Mouse (Mus musculus): ENCODE measurements around the gene 1110051M20Rik. TPM values are rescaled to one million over a fixed set of nuclear protein-coding genes. Genes with fewer than 3 reads are reported as not detected.

The 1110051M20Rik gene
- polyA plus RNA-seq, 1 experiment: 45.5 TPM

GRCm38 (mm10) chr2:91442241-91442640 lies 2.3 kb downstream of the 1110051M20Rik start:
- H3K27me3 ChIP-seq (ENCODE audit: control insufficient read depth, insufficient read depth, insufficient read length): no peaks in the 10 kb centered on the region
- no peak overlapping the region for H3ac ChIP-seq (ENCODE audit: control insufficient read depth, insufficient read length)

DNA sequence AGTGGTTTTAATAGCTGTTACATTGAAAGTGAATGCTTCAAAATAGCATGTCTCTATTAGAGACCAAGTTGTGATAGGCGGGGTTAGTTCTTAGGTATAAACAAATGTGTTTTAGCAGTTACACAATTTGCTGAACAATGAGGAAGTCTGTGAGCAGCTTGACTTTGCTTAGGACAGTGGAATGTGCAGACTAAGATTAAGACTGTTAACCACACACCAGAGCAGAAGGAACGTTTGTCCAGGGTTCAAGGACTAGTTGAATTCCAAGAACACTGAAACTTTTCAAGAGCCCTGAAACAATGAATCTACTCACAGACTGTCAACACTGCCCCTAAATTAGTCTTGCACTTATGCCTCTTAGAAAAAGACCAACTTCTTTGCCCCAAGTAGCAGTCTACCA lies 2.8 kb downstream of the 1110051M20Rik start:
- Histone ChIP-seq H3K4me2 (ENCODE audit: low read depth) (no peak overlapping the region), H3ac (ENCODE audit: control insufficient read depth, insufficient read length) (no peak overlapping the region), H3K36me3 (ENCODE audit: control insufficient read depth, insufficient read depth) (no peaks in the 10 kb centered on the region), H3K27me3 (ENCODE audit: control insufficient read depth, insufficient read depth, insufficient read length) (no peaks in the 10 kb centered on the region), H3K4me3 (no peak overlapping the region), H3K79me2 (ENCODE audit: control insufficient read depth, insufficient read depth) (peaks cover 11% of the 10 kb centered on the region)
- TF ChIP-seq MYOG (IDR thresholded peaks at IDR 0.05; ENCODE audit: control insufficient read depth in 1 of 3, insufficient read depth in 1 of 3, insufficient read length in 2 of 3, low read depth in 2 of 3) (no peak), TCF3 (IDR thresholded peaks at IDR 0.05; ENCODE audit: insufficient read length, low read depth) (no peak), POLR2A (IDR thresholded peaks at IDR 0.05; ENCODE audit: insufficient read length, low read depth) (no peak), TCF12 (IDR thresholded peaks at IDR 0.05; ENCODE audit: insufficient read depth, poor library complexity, severe bottlenecking) (no peak), USF1 (IDR thresholded peaks at IDR 0.05; ENCODE audit: low read depth) (no peak), MYOD1 (IDR thresholded peaks at IDR 0.05; ENCODE audit: control insufficient read depth in 1 of 3, insufficient read length in 2 of 3, low read depth in 2 of 3) (no peak), REST (IDR thresholded peaks at IDR 0.05; ENCODE audit: insufficient read depth, insufficient read length) (no peak), CEBPB (IDR thresholded peaks at IDR 0.05; ENCODE audit: insufficient read depth, poor library complexity, severe bottlenecking) (no peak), SRF (IDR thresholded peaks at IDR 0.05; ENCODE audit: control insufficient read depth, insufficient read length, low read depth) (no peak)

More at GRCm38 (mm10) chr2:91442241-91442640, 2.3 kb downstream of the 1110051M20Rik start:
- Histone ChIP-seq H3K79me2 (ENCODE audit: control insufficient read depth, insufficient read depth) (peaks cover 11% of the 10 kb centered on the region), H3K36me3 (ENCODE audit: control insufficient read depth, insufficient read depth) (no peaks in the 10 kb centered on the region), H3K4me2 (ENCODE audit: low read depth) (no peak overlapping the region), H3K4me3 (no peak overlapping the region)
- TF ChIP-seq SRF (IDR thresholded peaks at IDR 0.05; ENCODE audit: control insufficient read depth, insufficient read length, low read depth) (no peak), E2F4 (IDR thresholded peaks at IDR 0.05; ENCODE audit: insufficient read depth) (no peak), MAX (IDR thresholded peaks at IDR 0.05; ENCODE audit: low read depth) (no peak), MYOG (IDR thresholded peaks at IDR 0.05; ENCODE audit: control insufficient read depth in 1 of 3, insufficient read depth in 1 of 3, insufficient read length in 2 of 3, low read depth in 2 of 3) (no peak), CEBPB (IDR thresholded peaks at IDR 0.05; ENCODE audit: insufficient read depth, poor library complexity, severe bottlenecking) (no peak), POLR2AphosphoS2 (IDR thresholded peaks at IDR 0.05; ENCODE audit: insufficient read length, low read depth) (no peak), POLR2A (IDR thresholded peaks at IDR 0.05; ENCODE audit: insufficient read length, low read depth) (no peak), TCF3 (IDR thresholded peaks at IDR 0.05; ENCODE audit: insufficient read length, low read depth) (no peak), REST (IDR thresholded peaks at IDR 0.05; ENCODE audit: insufficient read depth, insufficient read length) (no peak), MYOD1 (IDR thresholded peaks at IDR 0.05; ENCODE audit: control insufficient read depth in 1 of 3, insufficient read length in 2 of 3, low read depth in 2 of 3) (no peak), USF1 (IDR thresholded peaks at IDR 0.05; ENCODE audit: low read depth) (no peak), TCF12 (IDR thresholded peaks at IDR 0.05; ENCODE audit: insufficient read depth, poor library complexity, severe bottlenecking) (no peak)

- TF ChIP-seq CEBPB (IDR thresholded peaks at IDR 0.05; ENCODE audit: insufficient read depth, poor library complexity, severe bottlenecking): no peak
- no peak for TF ChIP-seq POLR2A (IDR thresholded peaks at IDR 0.05; ENCODE audit: insufficient read length, low read depth)
- Histone ChIP-seq H3K36me3 (ENCODE audit: control insufficient read depth, insufficient read depth) (no peaks in the 10 kb centered on the region), H3K4me3 (no peak overlapping the region), H3K27me3 (ENCODE audit: control insufficient read depth, insufficient read depth, insufficient read length) (no peaks in the 10 kb centered on the region), H3K79me2 (ENCODE audit: control insufficient read depth, insufficient read depth) (peaks cover 11% of the 10 kb centered on the region), H3K4me2 (ENCODE audit: low read depth) (no peak overlapping the region), H3ac (ENCODE audit: control insufficient read depth, insufficient read length) (no peak overlapping the region)
Measured at GRCm38 (mm10) chr2:91440686-91441085, 3.8 kb downstream of the 1110051M20Rik start.

DNA sequence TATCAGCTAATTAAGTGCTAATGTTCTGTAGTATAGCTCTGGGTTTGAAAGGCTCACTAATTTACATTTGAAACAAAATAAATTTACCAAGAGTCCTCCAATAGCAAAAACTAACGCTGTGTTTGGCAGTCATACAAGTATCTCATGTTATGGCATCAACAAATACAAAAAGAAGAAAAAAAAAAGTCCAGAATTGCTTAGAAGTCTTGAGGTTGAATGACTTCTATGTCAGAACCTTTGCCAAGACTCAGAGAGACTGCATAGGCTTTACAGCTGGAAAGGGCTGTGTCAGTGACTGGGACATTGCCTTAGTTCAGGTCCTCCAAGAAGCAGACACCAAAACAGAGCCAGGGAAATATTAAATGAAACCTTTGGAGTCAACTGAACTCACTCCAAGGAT lies 4.6 kb downstream of the 1110051M20Rik start:
- TF ChIP-seq POLR2A (IDR thresholded peaks at IDR 0.05; ENCODE audit: insufficient read length, low read depth) (no peak), MAX (IDR thresholded peaks at IDR 0.05; ENCODE audit: low read depth) (no peak), E2F4 (IDR thresholded peaks at IDR 0.05; ENCODE audit: insufficient read depth) (no peak), MYOG (IDR thresholded peaks at IDR 0.05; ENCODE audit: control insufficient read depth in 1 of 3, insufficient read depth in 1 of 3, insufficient read length in 2 of 3, low read depth in 2 of 3) (no peak), CEBPB (IDR thresholded peaks at IDR 0.05; ENCODE audit: insufficient read depth, poor library complexity, severe bottlenecking) (no peak), MYOD1 (IDR thresholded peaks at IDR 0.05; ENCODE audit: control insufficient read depth in 1 of 3, insufficient read length in 2 of 3, low read depth in 2 of 3) (no peak)
- Histone ChIP-seq H3K27me3 (ENCODE audit: control insufficient read depth, insufficient read depth, insufficient read length) (no peaks in the 10 kb centered on the region), H3ac (ENCODE audit: control insufficient read depth, insufficient read length) (no peak overlapping the region), H3K4me2 (ENCODE audit: low read depth) (no peak overlapping the region), H3K79me2 (ENCODE audit: control insufficient read depth, insufficient read depth) (peaks cover 11% of the 10 kb centered on the region), H3K36me3 (ENCODE audit: control insufficient read depth, insufficient read depth) (no peaks in the 10 kb centered on the region), H3K4me3 (no peak overlapping the region)

DNA sequence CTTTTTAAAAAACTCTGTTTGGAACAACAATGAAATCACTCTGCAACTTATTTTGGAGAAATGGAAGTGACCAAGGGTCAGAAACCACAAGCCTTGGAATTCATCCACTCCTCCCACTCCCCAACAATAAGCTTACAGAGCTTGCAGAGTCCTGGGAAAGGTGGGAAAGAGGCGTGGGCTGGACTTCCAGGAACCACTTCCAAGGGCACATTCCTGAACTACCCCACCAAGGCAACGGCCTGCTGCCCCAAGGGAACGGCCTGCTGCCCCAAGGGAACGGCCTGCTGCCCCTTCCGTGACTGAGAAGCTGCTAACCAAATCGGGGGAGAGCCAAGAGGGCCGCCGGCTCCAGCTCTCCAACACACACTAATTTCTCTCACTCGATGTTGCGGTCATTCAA lies 5.2 kb downstream of the 1110051M20Rik start:
- Histone ChIP-seq H3K79me2 (ENCODE audit: control insufficient read depth, insufficient read depth) (peaks cover 11% of the 10 kb centered on the region), H3K36me3 (ENCODE audit: control insufficient read depth, insufficient read depth) (no peaks in the 10 kb centered on the region), H3K4me3 (no peak overlapping the region), H3K4me2 (ENCODE audit: low read depth) (no peak overlapping the region), H3K27me3 (ENCODE audit: control insufficient read depth, insufficient read depth, insufficient read length) (no peaks in the 10 kb centered on the region), H3ac (ENCODE audit: control insufficient read depth, insufficient read length) (no peak overlapping the region)
- no peak for TF ChIP-seq POLR2AphosphoS2 (IDR thresholded peaks at IDR 0.05; ENCODE audit: insufficient read length, low read depth)
- no peak for TF ChIP-seq TCF12 (IDR thresholded peaks at IDR 0.05; ENCODE audit: insufficient read depth, poor library complexity, severe bottlenecking)
- TF ChIP-seq CEBPB (IDR thresholded peaks at IDR 0.05; ENCODE audit: insufficient read depth, poor library complexity, severe bottlenecking): no peak
